Mouse (Mus musculus) small intestine, adult 2 months (tissue): ENCODE measurements around the gene Cd8a. TPM values are rescaled to one million over a fixed set of nuclear protein-coding genes. Genes with fewer than 3 reads are reported as not detected.

Source experiments
- H3K27ac ChIP-seq: fragments of 200-500 bp; 2 replicates; pipeline ENCODE4 v1.5.1; 2012; ENCODE audit warnings: low read depth, low read length, control low read depth, inconsistent platforms; ENCODE audit not compliant: insufficient read depth
- H3K27me3 ChIP-seq: fragments of 200-500 bp; 2 replicates; pipeline ENCODE4 v1.6.1; 2012; ENCODE audit warnings: mild to moderate bottlenecking, moderate library complexity, low read length, inconsistent platforms; ENCODE audit not compliant: control insufficient read depth, insufficient read depth
- H3K36me3 ChIP-seq: fragments of 200-500 bp; 2 replicates; pipeline ENCODE4 v1.6.1; 2012; ENCODE audit warnings: mild to moderate bottlenecking, low read length, control low read depth, inconsistent platforms; ENCODE audit not compliant: control insufficient read depth, insufficient read depth
- H3K4me1 ChIP-seq: fragments of 200-500 bp; 2 replicates; pipeline ENCODE4 v1.6.1; 2012; ENCODE audit warnings: low read length, inconsistent platforms, mixed read lengths; ENCODE audit not compliant: control insufficient read depth, insufficient read depth, insufficient read length
- H3K4me3 ChIP-seq: fragments of 200-500 bp; 2 replicates; pipeline ENCODE4 v1.5.1; 2012; ENCODE audit warnings: low read depth, mild to moderate bottlenecking, control low read depth, inconsistent platforms, low read length, moderate library complexity
- CTCF ChIP-seq: fragments of 200-500 bp; IDR thresholded peaks from 2 replicates; pipeline ENCODE4 v1.5.1; 2012; ENCODE audit warnings: low read depth, mild to moderate bottlenecking, control low read depth, inconsistent platforms, low read length, moderate library complexity, mixed read lengths; ENCODE audit not compliant: insufficient replicate concordance, insufficient read length; ENCODE audit errors: extremely low read depth
- POLR2A ChIP-seq: fragments of 200-500 bp; IDR thresholded peaks from 2 replicates; pipeline ENCODE4 v1.6.1; 2012; ENCODE audit warnings: low read depth, mild to moderate bottlenecking, control low read depth, inconsistent platforms, low read length, moderate library complexity
- WGBS: fragments of 180-500 bp; shearing (Covaris S2); methylation state at CpG from one replicate; pipeline ENCODE4 v1.1.7; 2018; 5-methylcytosine and 5-hydroxymethylcytosine counted together
- polyA plus RNA-seq: library from polyadenylated mRNA; depleted of rRNA; stranded (reverse); fragments of >200 nt; gene quantifications from 2 replicates; pipeline ENCODE4 v1.2.3, GENCODE M21; 2012

Cd8a gene
- polyA plus RNA-seq, 1 experiment, result 6.4 TPM

GRCm38 (mm10) chr6:71363995-71364394, 9.2 kb upstream of the Cd8a start:
- Histone ChIP-seq H3K4me3 (no peak overlapping the region), H3K27ac (peak overlapping the region; percentile 7; the same call in 1 of the 2 replicates), H3K4me1 (no peaks in the 10 kb centered on the region), H3K36me3 (no peaks in the 10 kb centered on the region), H3K27me3 (no peaks in the 10 kb centered on the region)
- WGBS, result 65% methylated on average over 2 of the region's 2 CpGs
- TF ChIP-seq CTCF (no peak), POLR2A (no peak)

- H3K27ac ChIP-seq, result no peak overlapping the region
- 93% methylated on average over 6 of the region's 6 CpGs for WGBS
- H3K4me3 ChIP-seq, result no peak overlapping the region
- no peak for TF ChIP-seq POLR2A
- no peak for TF ChIP-seq CTCF
- H3K36me3 ChIP-seq, result no peaks in the 10 kb centered on the region
- H3K27me3 ChIP-seq, result no peaks in the 10 kb centered on the region
- H3K4me1 ChIP-seq, result no peaks in the 10 kb centered on the region
These were observed 3.8 kb upstream of the Cd8a start for GRCm38 (mm10) chr6:71369416-71369815.

GRCm38 (mm10) chr6:71371085-71371605, 2.1 kb upstream of the Cd8a start:
- no peak overlapping the region for H3K27ac ChIP-seq
- H3K4me1 ChIP-seq, result no peaks in the 10 kb centered on the region
- TF ChIP-seq CTCF (no peak), POLR2A (no peak)
- H3K4me3 ChIP-seq, result no peak overlapping the region
- H3K36me3 ChIP-seq, result no peaks in the 10 kb centered on the region
- no peaks in the 10 kb centered on the region for H3K27me3 ChIP-seq
- WGBS, result 88% methylated on average over 5 of the region's 5 CpGs

- Histone ChIP-seq H3K4me1 (no peaks in the 10 kb centered on the region), H3K27ac (no peak overlapping the region), H3K27me3 (no peaks in the 10 kb centered on the region), H3K36me3 (no peaks in the 10 kb centered on the region), H3K4me3 (no peak overlapping the region)
- TF ChIP-seq POLR2A (no peak), CTCF (no peak)
- WGBS, result 74% methylated on average over 5 of the region's 5 CpGs
These were observed 1.0 kb upstream of the Cd8a start for GRCm38 (mm10) chr6:71372041-71372720.

GRCm38 (mm10) chr6:71374311-71374829, 1.1 kb downstream of the Cd8a start:
- H3K4me3 ChIP-seq, result peak overlapping the region; percentile 40

GRCm38 (mm10) chr6:71374921-71375320, 1.7 kb downstream of the Cd8a start:
- Histone ChIP-seq H3K4me1 (no peaks in the 10 kb centered on the region), H3K4me3 (no peak overlapping the region), H3K36me3 (no peaks in the 10 kb centered on the region), H3K27me3 (no peaks in the 10 kb centered on the region), H3K27ac (no peak overlapping the region)
- WGBS, result 72% methylated on average over 2 of the region's 2 CpGs
- TF ChIP-seq CTCF (no peak), POLR2A (no peak)

More at GRCm38 (mm10) chr6:71374311-71374829, 1.1 kb downstream of the Cd8a start:
- Histone ChIP-seq H3K27me3 (no peaks in the 10 kb centered on the region), H3K36me3 (no peaks in the 10 kb centered on the region), H3K4me1 (no peaks in the 10 kb centered on the region), H3K27ac (no peak overlapping the region)
- no peak for TF ChIP-seq POLR2A
- no peak for TF ChIP-seq CTCF
- 87% methylated on average over 19 of the region's 19 CpGs for WGBS

GRCm38 (mm10) chr6:71376711-71377110, 3.5 kb downstream of the Cd8a start:
- WGBS, result 93% methylated on average over 13 of the region's 13 CpGs
- no peaks in the 10 kb centered on the region for H3K4me1 ChIP-seq
- H3K36me3 ChIP-seq, result no peaks in the 10 kb centered on the region
- no peaks in the 10 kb centered on the region for H3K27me3 ChIP-seq
- no peak overlapping the region for H3K4me3 ChIP-seq
- H3K27ac ChIP-seq, result no peak overlapping the region
- no peak for TF ChIP-seq CTCF
- no peak for TF ChIP-seq POLR2A
